Mouse (Mus musculus): ENCODE data around the gene Dgkb.

DNA sequence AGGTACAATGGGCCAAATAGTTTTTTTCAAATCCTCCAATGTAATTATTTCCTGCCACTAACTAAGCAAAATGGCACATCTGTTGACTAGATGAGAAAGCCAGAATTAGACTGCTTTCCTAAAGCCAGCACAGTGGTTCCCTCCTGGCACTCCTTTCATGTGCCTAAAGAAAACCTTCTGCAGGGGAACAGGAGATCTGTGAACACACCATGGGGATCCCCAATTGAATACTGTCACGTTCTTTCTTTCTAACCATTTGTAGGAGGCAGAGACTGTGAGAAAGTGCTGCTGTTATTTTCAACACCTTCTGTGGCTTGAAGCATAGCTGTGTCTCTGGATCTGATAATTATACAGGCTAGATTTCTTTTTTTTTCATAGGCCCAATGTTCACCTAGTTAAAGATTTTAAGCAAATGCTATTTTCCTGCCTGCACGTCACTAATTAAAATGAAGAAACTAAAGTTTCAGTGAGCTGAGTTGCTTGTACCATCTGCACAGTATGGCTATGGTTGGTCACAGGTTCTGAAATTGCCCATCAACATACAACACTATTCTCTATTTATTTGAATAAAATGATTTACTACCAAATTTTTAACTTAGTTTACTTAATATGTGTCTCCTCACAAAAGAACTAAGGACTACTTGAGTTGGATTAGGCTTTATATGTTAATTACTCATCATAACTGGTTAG, 161.1 kb downstream of the Dgkb start:
- TF ChIP-seq POLR2A (IDR thresholded peaks at IDR 0.05; ENCODE audit: borderline replicate concordance, extremely low read depth, insufficient read depth, insufficient read length, poor library complexity, severe bottlenecking), result no peak
- no peak for TF ChIP-seq CTCF (IDR thresholded peaks at IDR 0.05; ENCODE audit: borderline replicate concordance, extremely low read depth, insufficient read depth, insufficient read length)

All from brain, embryonic 14.5 days (tissue).